Mouse (Mus musculus) heart, embryonic 11.5 days (tissue): Measurements from ENCODE around the gene S100a5. TPM values are rescaled to one million over a fixed set of nuclear protein-coding genes. Genes with fewer than 3 reads are reported as not detected.

Source experiments
- ATAC-seq: fragments of 200-750 bp; cut with Nextera tagmentation; replicated peaks from 2 replicates; pipeline ENCODE4 v1.8.0; 2017; ENCODE audit warnings: moderate library complexity; ENCODE audit not compliant: insufficient number of reproducible peaks, low FRiP score, low TSS enrichment
- H3K27ac ChIP-seq: fragments of 300-500 bp; sonication (generic); 2 replicates; pipeline ENCODE4 v1.5.1; 2014; ENCODE audit warnings: mild to moderate bottlenecking, low read depth, low read length
- H3K27me3 ChIP-seq: fragments of 300-500 bp; sonication (generic); 2 replicates; pipeline ENCODE4 v1.6.1; 2014; ENCODE audit warnings: mild to moderate bottlenecking, low read length, mixed read lengths; ENCODE audit not compliant: control insufficient read depth, insufficient read depth
- H3K36me3 ChIP-seq: fragments of 300-500 bp; sonication (generic); 2 replicates; pipeline ENCODE4 v1.6.1; 2014; ENCODE audit warnings: mild to moderate bottlenecking, low read length, moderate library complexity, mixed read lengths; ENCODE audit not compliant: control insufficient read depth, insufficient read depth
- H3K4me1 ChIP-seq: fragments of 300-500 bp; sonication (generic); 2 replicates; pipeline ENCODE4 v1.6.1; 2014; ENCODE audit warnings: low read length; ENCODE audit not compliant: control insufficient read depth, insufficient read depth
- H3K4me2 ChIP-seq: fragments of 300-500 bp; sonication (generic); 2 replicates; pipeline ENCODE4 v1.6.1; 2014; ENCODE audit warnings: mild to moderate bottlenecking, moderate library complexity
- H3K4me3 ChIP-seq: fragments of 300-500 bp; sonication (generic); 2 replicates; pipeline ENCODE4 v1.5.1; 2014; ENCODE audit warnings: low read depth, low read length
- H3K9ac ChIP-seq: fragments of 300-500 bp; sonication (generic); 2 replicates; pipeline ENCODE4 v1.6.1; 2014; ENCODE audit warnings: mild to moderate bottlenecking, low read depth, low read length, moderate library complexity
- H3K9me3 ChIP-seq: fragments of 300-500 bp; sonication (generic); replicated peaks from 2 replicates; pipeline ENCODE4 v1.6.1; 2016; ENCODE audit warnings: low read length; ENCODE audit not compliant: control insufficient read depth
- WGBS: fragments of 180-500 bp; shearing (Covaris S2); extraction: QIAGEN DNeasy Blood & Tissue Kit; methylation state at CpG from one replicate; pipeline ENCODE4 v1.1.7; 2014; ENCODE audit not compliant: insufficient replicate concordance; 5-methylcytosine and 5-hydroxymethylcytosine counted together
- polyA plus RNA-seq: library from polyadenylated mRNA; unstranded; fragments of >200 nt; fragmentation: Nextera tagmentation; extraction: Ambion mirVana; gene quantifications from 2 replicates; pipeline ENCODE4 v1.2.1, GENCODE M21; 2014

S100a5 gene
- not detected in 2 replicates for polyA plus RNA-seq

DNA sequence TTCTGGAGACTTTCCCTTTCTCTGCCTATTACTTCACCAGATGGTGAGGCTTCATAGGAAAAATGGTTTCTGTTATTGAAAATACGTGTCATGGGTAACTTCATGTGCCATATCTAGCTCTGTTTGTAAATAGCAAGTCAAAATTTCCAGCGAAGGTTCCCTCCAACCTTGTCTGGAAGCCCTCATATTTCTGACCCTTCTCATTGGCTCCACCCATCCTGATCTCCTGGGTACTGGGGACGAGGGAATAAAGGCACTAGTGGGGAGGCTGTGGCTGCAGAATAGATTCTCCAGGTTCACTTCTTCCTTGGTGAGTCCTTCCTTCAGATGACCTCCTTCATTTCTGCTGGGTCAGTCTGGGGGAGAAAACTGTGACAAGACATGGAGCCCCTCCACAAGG, at the start of gene S100a5:
TSS of gene S100a5 (plus strand) at position 301 of the 400 bp plus-strand sequence.
- no peak within 1 kb of the TSS for H3K4me3 ChIP-seq
- 0 out of 2 replicates have a peak, but pooled peaks cover 3% of the 10 kb centered on the region for H3K27me3 ChIP-seq
- H3K27ac ChIP-seq = no peak within 1 kb of the TSS
- 47% methylated on average over 3 of the region's 3 CpGs for WGBS
- no peak within 1 kb of the TSS for H3K9ac ChIP-seq
- H3K9me3 ChIP-seq = no peaks in the 10 kb centered on the region
- no peak for ATAC-seq
- H3K4me2 ChIP-seq = no peak within 1 kb of the TSS
- H3K4me1 ChIP-seq = peaks cover 9% of the 10 kb centered on the region; the same call in 1 of the 2 replicates
- H3K36me3 ChIP-seq = no peaks in the 10 kb centered on the region

DNA sequence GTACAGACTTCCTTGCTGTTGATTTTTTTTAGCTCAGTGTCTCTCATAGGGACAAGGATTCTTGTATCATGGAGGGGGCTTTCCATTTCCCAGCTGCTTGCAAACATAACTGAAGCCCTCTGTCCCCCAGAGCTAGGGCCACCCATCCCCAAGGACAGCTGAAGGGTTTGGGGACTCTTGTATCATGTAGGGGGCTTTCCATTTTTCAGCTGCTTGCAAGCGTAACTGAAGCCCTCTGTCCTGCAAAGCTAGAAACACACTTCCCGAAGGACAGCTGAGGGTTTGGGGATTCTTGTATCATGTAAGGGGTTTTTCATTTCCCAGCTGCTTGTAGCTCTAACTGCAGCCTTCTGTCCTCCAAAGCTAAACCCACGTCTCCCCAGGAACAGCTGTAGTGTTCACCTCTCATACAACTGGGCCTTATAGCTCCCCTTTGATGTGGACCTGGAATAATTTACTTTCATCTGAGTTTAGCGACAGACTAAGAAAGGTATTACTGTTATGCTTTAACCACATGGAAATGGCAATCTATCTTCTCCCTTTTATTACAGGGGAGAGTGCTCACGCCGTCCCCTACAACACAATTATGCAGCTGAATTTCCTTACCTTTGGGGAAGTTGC, 48.2 kb upstream of the S100a5 start, which contains the start of gene S100a3:
TSS of gene S100a3 (plus strand) at position 571 of the 621 bp plus-strand sequence.
- 73% methylated on average over 6 of the region's 6 CpGs for WGBS
- Histone ChIP-seq H3K4me1 (no peaks in the 10 kb centered on the region), H3K4me2 (no peak within 1 kb of the TSS), H3K4me3 (no peak within 1 kb of the TSS), H3K9ac (no peak within 1 kb of the TSS), H3K36me3 (no peaks in the 10 kb centered on the region), H3K27ac (no peak within 1 kb of the TSS), H3K9me3 (no peaks in the 10 kb centered on the region), H3K27me3 (peaks cover 2% of the 10 kb centered on the region; the same call in 1 of the 2 replicates)
- no peak for ATAC-seq

DNA sequence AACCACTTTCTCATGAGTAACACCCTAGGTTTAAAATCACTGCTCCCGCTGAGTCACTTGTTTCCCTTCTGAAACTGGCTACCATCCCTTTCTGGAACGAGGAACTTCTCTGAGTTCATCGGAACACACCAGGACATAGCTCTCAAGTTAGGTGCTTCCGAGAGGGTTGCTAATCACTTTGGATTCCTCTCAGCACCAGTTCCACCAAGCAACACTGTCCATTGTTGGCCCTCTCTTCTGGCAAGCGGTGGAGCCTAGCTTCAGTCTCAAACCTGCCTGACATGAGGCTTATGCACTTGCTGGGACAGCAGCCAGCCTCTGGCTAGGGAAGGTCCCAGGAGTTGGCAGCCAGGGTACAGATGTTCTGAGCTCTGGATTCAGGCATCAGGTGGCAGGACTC, 33.6 kb upstream of the S100a5 start:
- no peaks in the 10 kb centered on the region for H3K36me3 ChIP-seq
- whole genome bisulfite sequencing = 79% methylated on average over 5 of the region's 5 CpGs
- ATAC-seq = no peak
- no peak overlapping the region for H3K4me2 ChIP-seq
- H3K4me1 ChIP-seq = no peaks in the 10 kb centered on the region
- no peak overlapping the region for H3K9ac ChIP-seq
- H3K9me3 ChIP-seq = no peaks in the 10 kb centered on the region
- no peak overlapping the region for H3K4me3 ChIP-seq
- H3K27ac ChIP-seq = no peak overlapping the region
- H3K27me3 ChIP-seq = no peaks in the 10 kb centered on the region

DNA sequence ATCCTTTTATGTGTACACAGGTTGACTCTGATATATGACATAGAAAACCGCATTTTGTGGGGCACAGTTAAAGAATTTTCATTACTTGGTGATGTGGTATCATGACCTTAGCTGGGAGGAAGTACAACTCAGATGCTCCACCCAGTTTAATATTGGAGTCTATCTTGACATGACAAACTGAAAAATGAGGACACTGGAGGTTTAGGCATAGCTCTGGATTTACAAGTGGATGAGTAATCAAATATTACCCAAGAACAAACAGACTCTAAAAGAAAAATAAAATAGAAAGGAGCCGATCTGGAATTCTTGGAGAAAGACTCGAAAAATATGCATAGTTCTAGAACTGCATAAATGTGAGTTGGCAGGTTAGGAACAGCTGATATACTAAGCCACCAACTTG, 33.0 kb upstream of the S100a5 start:
- H3K4me1 ChIP-seq = no peaks in the 10 kb centered on the region
- no peak overlapping the region for H3K4me2 ChIP-seq
- no peaks in the 10 kb centered on the region for H3K27me3 ChIP-seq
- H3K36me3 ChIP-seq = no peaks in the 10 kb centered on the region
- H3K4me3 ChIP-seq = no peak overlapping the region
- WGBS = 76% methylated on average over 3 of the region's 3 CpGs
- ATAC-seq = no peak
- no peak overlapping the region for H3K27ac ChIP-seq
- no peaks in the 10 kb centered on the region for H3K9me3 ChIP-seq
- H3K9ac ChIP-seq = no peak overlapping the region

DNA sequence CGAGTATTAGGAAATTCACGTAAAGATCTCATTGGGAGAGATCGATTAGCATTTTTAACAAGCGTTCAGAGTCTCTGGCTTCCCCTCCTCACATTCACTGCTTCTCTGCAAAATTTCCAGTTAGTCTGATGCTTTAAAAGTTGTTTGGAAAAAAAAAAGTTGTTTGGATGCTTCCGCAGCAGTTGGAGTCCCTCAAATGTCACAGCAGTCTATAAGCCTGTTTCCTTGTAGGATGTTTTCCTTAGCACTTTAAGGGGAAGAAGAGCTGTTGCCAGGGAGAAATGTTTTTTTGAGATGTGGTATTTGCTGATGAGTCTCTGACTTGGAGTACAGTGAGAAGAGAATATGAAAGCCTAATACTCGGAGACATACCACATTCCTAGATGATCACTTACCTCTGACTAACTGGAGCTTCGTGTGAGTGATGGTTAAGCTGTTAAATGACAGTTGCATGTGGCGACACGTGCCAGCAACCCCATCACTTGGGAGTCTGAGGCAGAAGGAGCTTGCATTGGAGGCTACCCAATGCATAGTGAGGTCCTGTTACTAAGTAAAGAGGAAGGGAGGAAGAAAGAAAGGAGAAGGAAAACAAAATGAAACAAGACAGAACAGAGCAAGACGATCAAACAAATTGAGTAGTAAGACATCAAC, 31.8 kb upstream of the S100a5 start:
- H3K27ac ChIP-seq = no peak overlapping the region
- no peak overlapping the region for H3K9ac ChIP-seq
- H3K4me3 ChIP-seq = no peak overlapping the region
- H3K4me2 ChIP-seq = no peak overlapping the region
- no peaks in the 10 kb centered on the region for H3K9me3 ChIP-seq
- H3K36me3 ChIP-seq = no peaks in the 10 kb centered on the region
- no peaks in the 10 kb centered on the region for H3K27me3 ChIP-seq
- no peaks in the 10 kb centered on the region for H3K4me1 ChIP-seq
- no peak for ATAC-seq
- 66% methylated on average over 10 of the region's 10 CpGs for WGBS

DNA sequence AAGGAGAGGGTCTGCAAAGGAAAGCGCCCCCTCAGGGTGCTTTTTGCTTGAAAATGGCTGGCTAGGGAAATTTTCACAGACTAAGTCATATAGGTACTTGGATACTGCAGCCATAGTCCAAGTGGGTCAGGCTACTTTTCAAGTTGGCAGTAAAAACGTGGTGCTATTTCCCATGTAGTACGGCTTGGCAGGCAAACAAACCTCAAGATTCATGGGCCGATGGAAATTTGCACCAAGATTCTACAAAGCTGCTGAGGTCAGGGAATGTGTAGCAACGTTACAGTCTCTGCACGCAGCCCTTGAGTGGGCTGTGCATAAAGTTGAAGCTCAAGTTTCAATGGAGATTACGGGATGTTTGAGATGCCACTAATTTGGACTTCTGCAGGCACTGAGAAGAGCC, 28.9 kb upstream of the S100a5 start:
- H3K4me1 ChIP-seq = 0 out of 2 replicates have a peak, but pooled peaks cover 3% of the 10 kb centered on the region
- no peaks in the 10 kb centered on the region for H3K9me3 ChIP-seq
- H3K27ac ChIP-seq = no peak overlapping the region
- H3K27me3 ChIP-seq = no peaks in the 10 kb centered on the region
- ATAC-seq = no peak
- no peak overlapping the region for H3K4me2 ChIP-seq
- H3K36me3 ChIP-seq = no peaks in the 10 kb centered on the region
- 59% methylated on average over 7 of the region's 7 CpGs for WGBS
- H3K9ac ChIP-seq = no peak overlapping the region
- H3K4me3 ChIP-seq = no peak overlapping the region

DNA sequence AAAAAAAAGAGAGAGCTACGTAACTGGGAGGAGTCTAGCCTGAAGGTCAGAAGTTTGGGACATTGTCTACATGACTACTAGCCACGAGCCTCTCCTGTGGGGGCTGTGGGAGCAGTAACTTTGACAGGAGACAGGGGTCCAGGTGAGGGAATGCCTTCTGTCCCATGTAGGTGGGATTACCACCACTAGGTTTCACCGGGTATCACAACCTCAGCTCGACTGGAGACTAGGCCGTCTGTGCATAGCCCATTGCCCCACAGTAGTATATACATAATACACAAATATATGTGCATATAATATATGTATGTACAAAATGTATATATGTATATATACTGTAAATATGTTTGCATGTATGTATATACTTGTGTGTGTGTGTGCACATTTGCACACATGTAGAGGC, 27.2 kb upstream of the S100a5 start:
- WGBS = 90% methylated on average over 5 of the region's 5 CpGs
- no peaks in the 10 kb centered on the region for H3K27me3 ChIP-seq
- ATAC-seq = no peak

DNA sequence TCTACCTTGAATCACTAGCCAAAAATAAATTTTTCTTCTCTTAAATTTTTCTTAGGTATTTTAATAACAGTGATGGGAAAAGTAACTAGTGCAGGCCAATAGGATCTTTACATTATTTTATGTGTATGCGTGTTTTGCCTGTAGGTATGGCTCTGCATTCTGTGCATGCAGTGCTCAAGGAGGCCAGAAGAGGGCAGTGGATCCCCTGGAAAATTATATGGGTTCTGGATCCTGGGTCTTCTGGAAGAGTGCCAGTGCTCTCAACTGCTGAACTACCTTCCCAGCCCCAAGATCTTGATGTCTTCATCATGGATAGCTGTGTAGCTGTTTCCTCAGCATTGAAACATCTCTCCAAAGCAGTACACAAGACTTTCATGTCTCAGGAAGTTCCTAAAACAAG, 26.2 kb upstream of the S100a5 start:
- WGBS = 91% methylated on average over 1 of the region's 1 CpGs
- Histone ChIP-seq H3K4me2 (no peak overlapping the region), H3K36me3 (no peaks in the 10 kb centered on the region), H3K27ac (no peak overlapping the region), H3K9ac (no peak overlapping the region), H3K27me3 (no peaks in the 10 kb centered on the region), H3K4me1 (0 out of 2 replicates have a peak, but pooled peaks cover 3% of the 10 kb centered on the region), H3K4me3 (no peak overlapping the region), H3K9me3 (no peaks in the 10 kb centered on the region)
- ATAC-seq = no peak

More for the DNA sequence above, 27.2 kb upstream of the S100a5 start:
- H3K4me3 ChIP-seq = no peak overlapping the region
- H3K36me3 ChIP-seq = no peaks in the 10 kb centered on the region
- H3K9me3 ChIP-seq = no peaks in the 10 kb centered on the region
- 0 out of 2 replicates have a peak, but pooled peaks cover 3% of the 10 kb centered on the region for H3K4me1 ChIP-seq
- H3K27ac ChIP-seq = no peak overlapping the region
- H3K9ac ChIP-seq = no peak overlapping the region
- no peak overlapping the region for H3K4me2 ChIP-seq
